Mouse (Mus musculus): ENCODE measurements around the gene Scamp4.
"Not testable (repeated sequence)": the region's sequence is repeated elsewhere in the genome, so short reads cannot be mapped to it uniquely, and the experiment has no call there.

Scamp4 gene

DNA sequence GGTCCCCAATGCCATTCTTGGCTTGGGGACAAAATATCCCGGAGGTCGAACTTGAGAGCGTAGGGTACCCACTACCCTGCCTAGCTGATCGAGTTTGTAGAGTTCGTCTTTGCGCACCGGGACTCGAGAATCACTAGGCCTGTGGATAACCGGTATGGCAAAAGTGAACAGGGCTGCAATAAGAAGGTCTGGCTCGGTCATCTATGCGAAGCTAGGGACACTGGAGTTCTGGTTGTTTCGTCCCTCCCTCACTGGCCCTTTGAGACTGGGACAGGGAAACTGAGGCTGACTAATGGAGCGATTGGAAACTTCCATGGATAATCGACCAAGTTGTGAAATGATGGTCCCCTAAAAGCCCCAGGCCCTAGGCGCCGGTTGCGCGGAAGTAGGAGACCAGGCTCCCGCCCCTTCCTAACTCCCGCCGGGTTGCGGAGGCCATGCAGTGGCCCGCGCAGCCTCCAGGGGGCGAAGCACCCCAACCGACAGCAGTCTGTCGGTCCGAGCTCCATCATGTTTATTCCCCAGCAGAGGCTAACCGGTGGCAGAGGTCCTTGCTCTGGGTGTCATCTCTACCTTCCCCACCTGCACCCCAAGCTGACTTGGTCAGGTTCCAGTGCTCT is 24.4 kb upstream of the Scamp4 start:
- DNase-seq (ENCODE audit: low spot score), result peak; percentile 67

GRCm38 (mm10) chr10:80578911-80579310 is 23.8 kb upstream of the Scamp4 start:
- DNase-seq (ENCODE audit: low spot score), result no peak

- DNase-seq (ENCODE audit: low spot score), result no peak
Measured at GRCm38 (mm10) chr10:80583047-80583446, 19.6 kb upstream of the Scamp4 start.

GRCm38 (mm10) chr10:80584045-80584488 is 18.6 kb upstream of the Scamp4 start:
- DNase-seq (ENCODE audit: low spot score), result no peak

GRCm38 (mm10) chr10:80584642-80585552 is 17.8 kb upstream of the Scamp4 start:
- no peak for DNase-seq (ENCODE audit: low spot score)

GRCm38 (mm10) chr10:80585581-80585980 is 17.1 kb upstream of the Scamp4 start:
- no peak for DNase-seq (ENCODE audit: low spot score)

- DNase-seq (ENCODE audit: low spot score), result no peak
Measured at GRCm38 (mm10) chr10:80586407-80587304, 16.0 kb upstream of the Scamp4 start.

DNA sequence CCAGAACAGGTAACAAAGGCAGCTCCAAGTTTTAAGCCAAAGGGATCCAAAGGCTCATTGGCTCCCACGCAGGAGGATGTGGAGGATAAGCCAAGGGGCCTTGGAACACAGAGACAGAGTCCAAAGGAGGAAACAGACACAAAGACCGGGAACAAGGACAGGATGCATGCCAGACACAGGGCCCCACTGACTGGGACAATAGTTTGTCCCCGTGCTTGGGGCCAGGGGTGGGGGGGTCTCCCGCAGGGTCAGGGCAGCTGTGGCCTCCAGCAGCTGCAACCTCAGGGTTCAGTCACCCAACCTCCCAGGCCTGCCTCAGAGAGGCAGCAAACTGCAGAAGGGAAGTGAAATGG is 15.4 kb upstream of the Scamp4 start:
- DNase-seq (ENCODE audit: low spot score), result no peak

GRCm38 (mm10) chr10:80589127-80589878 is 13.4 kb upstream of the Scamp4 start:
- DNase-seq (ENCODE audit: low spot score), result no peak

- peak; percentile 94 for DNase-seq (ENCODE audit: low spot score)
Measured at GRCm38 (mm10) chr10:80589879-80590854, 12.5 kb upstream of the Scamp4 start, which contains the start of gene Abhd17a. Gene Abhd17a, minus strand, starts transcription at chr10:80590341.

- DNase-seq (ENCODE audit: low spot score), result no peak
Measured at GRCm38 (mm10) chr10:80596318-80596717, 6.4 kb upstream of the Scamp4 start.

- no peak for DNase-seq (ENCODE audit: low spot score)
Measured at GRCm38 (mm10) chr10:80603364-80603763, 692 bp downstream of the Scamp4 start.

GRCm38 (mm10) chr10:80604001-80604509 is 1.4 kb downstream of the Scamp4 start:
- no peak for DNase-seq (ENCODE audit: low spot score)

GRCm38 (mm10) chr10:80604988-80605387 is 2.3 kb downstream of the Scamp4 start:
- DNase-seq (ENCODE audit: low spot score), result no peak

- not testable (repeated sequence) for DNase-seq (ENCODE audit: low spot score)
Measured at GRCm38 (mm10) chr10:80605721-80606120, 3.0 kb downstream of the Scamp4 start, which contains the start of gene Gm49322. Gene Gm49322, plus strand, starts transcription at chr10:80606021.

GRCm38 (mm10) chr10:80606306-80606705 is 3.6 kb downstream of the Scamp4 start:
- DNase-seq (ENCODE audit: low spot score), result no peak

GRCm38 (mm10) chr10:80606737-80607350 is 4.2 kb downstream of the Scamp4 start:
- DNase-seq (ENCODE audit: low spot score), result no peak

DNA sequence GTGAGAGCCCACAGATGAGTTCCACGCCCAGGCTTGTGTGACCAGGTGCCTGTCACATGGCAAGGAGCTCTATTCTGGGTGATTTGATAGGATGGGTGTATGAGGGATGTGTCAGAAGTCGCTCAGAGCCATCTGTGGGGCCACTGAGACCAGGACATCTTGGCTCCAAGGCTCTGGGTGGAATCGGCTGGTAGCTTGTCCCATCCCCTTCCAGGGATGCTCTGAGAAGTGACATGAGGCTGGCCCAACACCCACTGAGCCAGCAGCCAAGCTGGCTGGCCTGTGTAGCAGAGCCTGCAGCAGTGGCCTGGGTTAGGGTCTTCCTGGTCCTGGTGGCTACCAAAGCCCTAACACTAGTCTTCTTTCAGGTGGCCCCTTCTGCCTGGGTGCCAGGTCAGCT is 5.8 kb downstream of the Scamp4 start:
- DNase-seq (ENCODE audit: low spot score), result no peak

- no peak for DNase-seq (ENCODE audit: low spot score)
Measured at GRCm38 (mm10) chr10:80609269-80609924, 6.7 kb downstream of the Scamp4 start.

Measured in ovary, adult 18-20 months (tissue).